Mouse (Mus musculus) intestine, embryonic 15.5 days (tissue): ENCODE results near the gene Zc3hav1l. TPM values are rescaled to one million over a fixed set of nuclear protein-coding genes. Genes with fewer than 3 reads are reported as not detected.

ENCODE experiments used
- ATAC-seq: fragments of 200-750 bp; cut with Nextera tagmentation; 2 replicates; pipeline ENCODE4 v1.8.0; 2017; ENCODE audit warnings: moderate TSS enrichment, moderate library complexity
- H3K27ac ChIP-seq: fragments of 300-500 bp; sonication (generic); 2 replicates; pipeline ENCODE4 v1.5.1; 2015; ENCODE audit warnings: mild to moderate bottlenecking, inconsistent platforms
- H3K27me3 ChIP-seq: fragments of 300-500 bp; sonication (generic); replicated peaks from 2 replicates; pipeline ENCODE4 v1.6.1; 2015; ENCODE audit warnings: inconsistent platforms
- H3K36me3 ChIP-seq: fragments of 300-500 bp; sonication (generic); 2 replicates; pipeline ENCODE4 v1.6.1; 2015; ENCODE audit warnings: inconsistent platforms
- H3K4me1 ChIP-seq: fragments of 300-500 bp; sonication (generic); replicated peaks from 2 replicates; pipeline ENCODE4 v1.6.1; 2015; ENCODE audit warnings: inconsistent platforms
- H3K4me2 ChIP-seq: fragments of 300-500 bp; sonication (generic); replicated peaks from 2 replicates; pipeline ENCODE4 v1.6.1; 2015; ENCODE audit warnings: mild to moderate bottlenecking, inconsistent platforms
- H3K4me3 ChIP-seq: fragments of 300-500 bp; sonication (generic); replicated peaks from 2 replicates; pipeline ENCODE4 v1.5.1; 2015; ENCODE audit warnings: inconsistent platforms
- H3K9ac ChIP-seq: fragments of 300-500 bp; sonication (generic); 2 replicates; pipeline ENCODE4 v1.6.1; 2015; ENCODE audit warnings: inconsistent platforms
- H3K9me3 ChIP-seq: fragments of 300-500 bp; sonication (generic); 2 replicates; pipeline ENCODE4 v1.6.1; 2016; ENCODE audit warnings: inconsistent platforms
- WGBS: fragments of 180-500 bp; shearing (Covaris S2); methylation state at CpG from one replicate; pipeline ENCODE4 v1.1.7; 2015; 5-methylcytosine and 5-hydroxymethylcytosine counted together
- polyA plus RNA-seq: library from polyadenylated mRNA; unstranded; fragments of >200 nt; fragmentation: Nextera tagmentation; extraction: Ambion mirVana; gene quantifications from 2 replicates; pipeline ENCODE4 v1.2.1, GENCODE M21; 2015

Gene Zc3hav1l
- 8.3 and 9.0 TPM in 2 replicates for polyA plus RNA-seq

DNA sequence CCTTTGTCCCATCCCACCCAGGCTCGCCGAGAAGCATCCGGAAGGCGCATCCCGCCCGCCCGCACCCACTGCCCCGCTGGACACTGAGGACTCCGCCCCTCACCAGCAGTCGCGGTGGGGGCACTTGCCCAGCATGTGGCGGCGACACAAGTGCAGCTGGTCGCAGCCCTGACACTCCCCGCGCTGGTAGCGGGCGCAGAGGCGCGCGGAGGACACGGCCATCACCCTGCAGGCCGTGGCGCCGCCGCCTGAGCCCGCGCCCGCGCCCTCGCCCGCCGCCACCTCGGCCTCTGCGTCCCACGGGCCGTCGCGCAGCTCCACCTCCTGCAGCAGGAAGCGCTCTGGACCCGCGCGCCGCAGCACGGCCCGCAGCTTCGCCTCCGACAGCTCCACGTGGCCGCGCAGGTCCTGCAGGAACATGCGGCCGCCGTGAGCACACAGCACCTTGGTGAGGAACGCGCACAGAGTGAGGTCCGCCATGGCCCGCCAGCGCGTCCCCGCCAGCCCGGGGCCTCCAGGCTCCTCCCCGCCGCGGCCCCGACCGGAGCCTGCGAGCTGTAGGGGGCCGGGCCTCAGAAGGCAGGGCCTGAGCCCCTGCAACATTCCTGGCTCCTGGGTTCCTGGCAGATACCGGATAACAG is at the start of gene Zc3hav1l:
TSS of gene Zc3hav1l (minus strand) at position 499 of the 641 bp plus-strand sequence.
- Histone ChIP-seq H3K9ac (peak within 1 kb of the TSS; percentile 97), H3K36me3 (peaks cover 22% of the 10 kb centered on the region), H3K4me3 (peak within 1 kb of the TSS; percentile 90), H3K4me1 (peaks cover 7% of the 10 kb centered on the region), H3K27me3 (no peaks in the 10 kb centered on the region), H3K4me2 (peak within 1 kb of the TSS; percentile 77), H3K9me3 (no peaks in the 10 kb centered on the region), H3K27ac (peak within 1 kb of the TSS; percentile 98)
- under 1% methylated on average over 70 of the region's 70 CpGs for WGBS
- ATAC-seq: peak; percentile 98

DNA sequence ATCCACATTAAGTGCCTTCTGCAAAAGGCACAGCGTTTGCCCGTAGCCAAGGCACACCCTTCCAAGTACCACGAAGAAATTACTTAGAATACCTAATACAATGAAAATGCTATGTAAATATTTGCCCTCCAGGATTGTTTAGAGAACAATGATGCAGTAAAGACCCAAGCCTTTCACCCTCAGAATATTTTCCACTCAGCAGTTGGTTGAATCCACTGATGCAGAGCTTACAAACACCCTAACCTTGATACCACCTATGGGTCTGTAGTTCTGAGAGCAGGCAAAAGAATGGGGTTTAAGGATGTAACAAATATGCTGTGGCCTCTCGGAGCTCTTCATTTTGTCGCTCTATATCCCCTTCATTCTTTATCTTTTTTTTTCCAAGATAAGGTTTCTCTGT is 48.8 kb upstream of the Zc3hav1l start:
- no peak overlapping the region for H3K9ac ChIP-seq
- H3K36me3 ChIP-seq: no peaks in the 10 kb centered on the region
- H3K4me2 ChIP-seq: no peak overlapping the region
- H3K27me3 ChIP-seq: 0 out of 2 replicates have a peak, but pooled peaks cover 2% of the 10 kb centered on the region
- 0 out of 2 replicates have a peak, but pooled peaks cover 5% of the 10 kb centered on the region for H3K4me1 ChIP-seq
- no peak for ATAC-seq
- no peak overlapping the region for H3K27ac ChIP-seq
- no peak overlapping the region for H3K4me3 ChIP-seq
- 66% methylated on average over 5 of the region's 5 CpGs for WGBS
- H3K9me3 ChIP-seq: no peaks in the 10 kb centered on the region

DNA sequence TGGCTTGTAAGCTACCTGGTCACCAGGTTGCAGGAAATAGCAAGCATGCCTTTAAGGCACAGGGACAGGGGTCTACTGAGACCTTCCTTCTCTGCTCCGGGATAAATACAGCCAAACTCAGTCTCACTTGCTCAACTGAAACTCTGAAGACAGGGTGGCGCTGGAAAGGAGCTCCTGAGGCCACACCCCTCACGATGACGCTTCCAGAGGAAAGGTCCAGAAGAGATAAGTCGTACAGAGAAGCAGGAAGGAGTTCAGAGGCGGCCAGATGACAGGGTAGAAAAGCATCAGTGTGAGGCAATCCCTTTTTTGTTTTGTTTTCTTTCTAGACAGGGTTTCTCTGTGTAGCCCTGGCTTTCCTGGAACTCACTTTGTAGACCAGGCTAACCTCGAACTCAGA is 46.7 kb upstream of the Zc3hav1l start:
- 37% methylated on average over 7 of the region's 7 CpGs for WGBS

DNA sequence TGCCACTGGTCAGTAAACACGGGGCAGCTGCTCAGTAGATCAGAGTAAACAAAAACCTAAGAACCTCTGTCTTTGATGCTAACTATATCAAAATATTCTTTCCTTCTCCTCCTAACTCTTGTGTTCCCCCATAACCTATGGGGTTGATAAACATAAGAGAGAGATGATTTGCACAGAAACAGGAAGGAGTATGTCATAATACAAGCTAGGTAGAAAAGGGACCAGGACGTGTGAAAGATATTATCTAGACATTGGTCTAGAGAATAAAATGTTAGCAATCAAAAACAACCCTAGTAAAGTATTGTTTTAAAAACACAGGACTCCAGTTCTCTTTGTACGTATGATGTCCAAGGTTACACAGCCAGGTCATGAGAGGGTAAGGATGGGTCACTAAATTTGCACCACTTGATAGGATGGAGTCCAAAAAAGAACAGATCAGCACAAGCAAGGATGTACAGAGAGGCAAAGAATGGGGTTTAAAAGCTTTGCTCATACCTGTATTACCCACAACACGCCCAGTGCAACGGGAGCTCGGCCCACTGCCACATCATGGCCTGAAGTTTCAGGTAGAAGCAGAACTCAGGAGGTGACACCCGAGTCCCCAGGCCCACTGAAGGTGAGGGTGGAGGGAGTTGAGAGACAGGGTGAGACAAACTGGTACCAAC is 45.1 kb upstream of the Zc3hav1l start:
- H3K9ac ChIP-seq: no peak overlapping the region
- no peaks in the 10 kb centered on the region for H3K36me3 ChIP-seq
- no peak overlapping the region for H3K4me2 ChIP-seq
- ATAC-seq: no peak
- H3K4me3 ChIP-seq: no peak overlapping the region
- no peak overlapping the region for H3K27ac ChIP-seq
- H3K27me3 ChIP-seq: no peaks in the 10 kb centered on the region
- WGBS: 74% methylated on average over 7 of the region's 7 CpGs
- H3K4me1 ChIP-seq: peaks cover 13% of the 10 kb centered on the region; the same call in 1 of the 2 replicates
- H3K9me3 ChIP-seq: no peaks in the 10 kb centered on the region

More for the DNA sequence above, 46.7 kb upstream of the Zc3hav1l start:
- H3K9ac ChIP-seq: no peak overlapping the region
- no peak overlapping the region for H3K4me2 ChIP-seq
- no peaks in the 10 kb centered on the region for H3K36me3 ChIP-seq
- H3K4me3 ChIP-seq: no peak overlapping the region
- H3K27ac ChIP-seq: no peak overlapping the region
- H3K27me3 ChIP-seq: no peaks in the 10 kb centered on the region
- peaks cover 13% of the 10 kb centered on the region; the same call in 1 of the 2 replicates for H3K4me1 ChIP-seq
- peak; percentile 76 for ATAC-seq
- H3K9me3 ChIP-seq: no peaks in the 10 kb centered on the region

DNA sequence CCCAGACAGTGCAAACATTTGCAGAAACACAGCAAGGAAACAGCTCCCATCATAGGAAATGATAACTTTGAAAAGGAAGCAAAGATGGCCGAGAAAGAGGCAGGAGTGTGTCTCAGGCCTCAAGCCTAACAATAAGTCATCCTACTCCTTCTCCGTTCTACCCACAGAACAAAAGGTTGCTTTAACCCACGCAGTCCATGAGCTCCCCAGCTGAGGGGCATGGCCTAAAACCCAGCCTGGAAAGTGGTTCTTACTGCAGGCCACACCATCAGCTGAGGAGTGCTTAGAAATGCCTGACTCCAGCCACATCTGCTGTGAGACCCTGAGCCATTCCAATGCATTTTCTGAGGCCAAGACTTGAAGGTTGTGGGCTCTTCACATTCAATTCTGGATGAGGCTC is 44.5 kb upstream of the Zc3hav1l start:
- no peak overlapping the region for H3K9ac ChIP-seq
- no peaks in the 10 kb centered on the region for H3K9me3 ChIP-seq
- 45% methylated on average over 3 of the region's 3 CpGs for WGBS
- peaks cover 13% of the 10 kb centered on the region; the same call in 1 of the 2 replicates for H3K4me1 ChIP-seq
- H3K27ac ChIP-seq: no peak overlapping the region
- H3K27me3 ChIP-seq: no peaks in the 10 kb centered on the region
- H3K4me2 ChIP-seq: no peak overlapping the region
- H3K36me3 ChIP-seq: 0 out of 2 replicates have a peak, but pooled peaks cover under 1% of the 10 kb centered on the region
- no peak overlapping the region for H3K4me3 ChIP-seq
- ATAC-seq: no peak

DNA sequence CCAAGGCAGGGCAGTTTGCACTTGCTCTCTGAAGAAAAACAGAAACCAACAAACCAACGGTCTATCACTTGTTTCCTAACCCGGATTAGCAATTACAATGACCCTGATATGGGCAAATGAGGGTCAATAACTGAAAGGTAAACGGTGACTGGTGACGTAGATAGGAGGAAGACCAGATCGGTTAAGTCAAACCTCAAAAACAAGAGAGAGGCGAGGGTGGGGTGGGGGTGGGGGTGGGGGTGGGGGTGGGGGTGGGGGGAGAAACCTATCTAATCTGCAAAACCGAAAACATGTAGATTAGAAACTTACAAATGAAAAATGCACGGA is 43.6 kb upstream of the Zc3hav1l start:
- Histone ChIP-seq H3K4me2 (peak overlapping the region; percentile 27; the same call in 1 of the 2 replicates), H3K4me3 (no peak overlapping the region), H3K4me1 (peaks cover 13% of the 10 kb centered on the region; the same call in 1 of the 2 replicates), H3K9me3 (no peaks in the 10 kb centered on the region), H3K36me3 (0 out of 2 replicates have a peak, but pooled peaks cover 3% of the 10 kb centered on the region), H3K9ac (no peak overlapping the region), H3K27ac (no peak overlapping the region), H3K27me3 (no peaks in the 10 kb centered on the region)
- 47% methylated on average over 8 of the region's 8 CpGs for WGBS
- ATAC-seq: no peak

DNA sequence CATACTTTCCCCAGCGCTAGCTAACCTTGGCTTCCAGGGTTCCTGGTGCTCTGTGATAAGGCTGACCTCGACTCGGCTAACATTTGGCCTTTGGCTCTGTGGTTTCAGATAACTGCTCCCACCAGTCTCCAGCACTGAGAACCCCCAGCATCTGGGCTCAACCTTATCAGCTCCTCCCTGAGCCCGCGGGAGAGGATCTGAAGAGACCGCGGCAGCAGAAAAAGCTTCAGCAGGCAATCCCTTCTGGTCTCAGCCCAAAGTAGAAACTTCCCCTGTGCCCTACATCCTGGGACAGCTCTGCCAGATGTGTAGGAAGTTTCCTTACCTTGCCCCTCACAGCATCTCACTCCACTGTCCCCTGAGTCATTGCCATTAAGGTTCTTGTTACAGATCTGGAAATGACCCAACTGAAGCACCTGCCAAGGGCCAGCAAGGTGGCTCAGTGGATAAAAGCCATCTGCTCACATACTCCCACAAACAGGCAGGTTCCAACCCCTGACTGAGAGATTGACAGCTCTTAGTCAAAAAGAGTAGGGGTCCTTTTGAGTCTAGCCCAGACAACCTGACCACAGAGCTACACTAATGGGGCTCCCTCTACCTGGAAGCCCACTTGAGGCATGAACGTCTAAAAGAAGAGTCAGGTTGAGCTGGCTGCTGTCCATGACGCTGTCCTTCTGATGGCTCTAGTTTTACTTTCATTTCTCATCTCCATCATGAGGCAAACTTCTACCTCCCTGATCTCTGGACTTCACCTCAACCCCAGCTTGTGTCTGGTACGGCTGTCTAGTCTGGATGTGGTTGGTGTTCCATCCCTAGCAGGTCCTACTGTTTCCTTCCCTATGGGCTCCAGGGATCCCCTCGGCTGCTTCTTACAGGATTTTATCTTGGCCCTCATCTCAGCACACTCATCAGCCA is 42.9 kb upstream of the Zc3hav1l start:
- H3K9me3 ChIP-seq: no peaks in the 10 kb centered on the region
- peaks cover 13% of the 10 kb centered on the region; the same call in 1 of the 2 replicates for H3K4me1 ChIP-seq
- peak; percentile 57 for ATAC-seq
- no peak overlapping the region for H3K4me3 ChIP-seq
- H3K4me2 ChIP-seq: peak overlapping the region; percentile 27
- no peak overlapping the region for H3K9ac ChIP-seq
- no peaks in the 10 kb centered on the region for H3K27me3 ChIP-seq
- 41% methylated on average over 11 of the region's 11 CpGs for WGBS
- no peak overlapping the region for H3K27ac ChIP-seq
- H3K36me3 ChIP-seq: 0 out of 2 replicates have a peak, but pooled peaks cover 3% of the 10 kb centered on the region

DNA sequence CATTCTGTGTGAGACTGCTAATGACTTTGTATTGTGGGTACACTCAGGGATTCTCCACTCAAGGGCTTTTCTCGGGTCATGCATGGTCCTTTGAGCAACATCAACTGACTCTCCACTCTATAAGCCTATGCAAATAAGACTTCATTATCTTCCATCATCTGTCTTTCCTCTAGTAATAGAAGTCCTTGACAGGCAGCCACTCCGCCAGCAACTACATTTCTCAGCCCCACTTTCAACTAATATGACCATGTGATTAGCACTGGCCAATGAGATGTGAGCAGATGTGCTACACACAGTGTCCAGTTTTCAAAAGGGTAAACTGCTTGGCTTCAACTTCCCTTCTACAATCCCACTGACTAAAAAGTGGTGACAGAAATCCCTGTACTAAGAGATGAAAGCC is 40.0 kb upstream of the Zc3hav1l start:
- Histone ChIP-seq H3K9me3 (no peaks in the 10 kb centered on the region), H3K36me3 (0 out of 2 replicates have a peak, but pooled peaks cover 3% of the 10 kb centered on the region), H3K27ac (no peak overlapping the region), H3K4me1 (peaks cover 13% of the 10 kb centered on the region), H3K4me2 (no peak overlapping the region), H3K27me3 (no peaks in the 10 kb centered on the region), H3K4me3 (no peak overlapping the region), H3K9ac (no peak overlapping the region)
- WGBS: 81% methylated on average over 2 of the region's 2 CpGs
- no peak for ATAC-seq

DNA sequence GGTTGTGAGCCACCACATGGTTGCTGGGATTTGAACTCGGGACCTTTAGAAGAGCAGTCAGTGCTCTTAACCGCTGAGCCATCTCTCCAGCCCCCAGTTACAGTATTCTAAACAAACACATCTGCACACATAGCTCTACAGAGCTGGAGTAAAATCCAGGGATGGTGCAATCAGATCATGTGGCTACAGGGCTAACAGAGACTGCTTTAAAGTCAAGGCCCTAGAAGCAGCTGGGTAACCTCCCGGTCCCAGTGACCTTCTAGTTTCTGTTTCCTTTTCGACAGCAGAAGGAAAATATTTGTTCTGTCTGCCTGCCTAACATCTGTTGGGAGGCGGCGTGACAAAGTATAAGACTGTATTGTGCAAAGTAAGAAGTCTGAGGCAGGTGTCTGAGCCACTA is 38.9 kb upstream of the Zc3hav1l start:
- Histone ChIP-seq H3K4me2 (no peak overlapping the region), H3K27me3 (no peaks in the 10 kb centered on the region), H3K9ac (no peak overlapping the region), H3K4me3 (no peak overlapping the region), H3K36me3 (0 out of 2 replicates have a peak, but pooled peaks cover 3% of the 10 kb centered on the region), H3K4me1 (peaks cover 9% of the 10 kb centered on the region), H3K27ac (no peak overlapping the region), H3K9me3 (no peaks in the 10 kb centered on the region)
- 60% methylated on average over 6 of the region's 6 CpGs for WGBS
- peak; percentile 32 for ATAC-seq

DNA sequence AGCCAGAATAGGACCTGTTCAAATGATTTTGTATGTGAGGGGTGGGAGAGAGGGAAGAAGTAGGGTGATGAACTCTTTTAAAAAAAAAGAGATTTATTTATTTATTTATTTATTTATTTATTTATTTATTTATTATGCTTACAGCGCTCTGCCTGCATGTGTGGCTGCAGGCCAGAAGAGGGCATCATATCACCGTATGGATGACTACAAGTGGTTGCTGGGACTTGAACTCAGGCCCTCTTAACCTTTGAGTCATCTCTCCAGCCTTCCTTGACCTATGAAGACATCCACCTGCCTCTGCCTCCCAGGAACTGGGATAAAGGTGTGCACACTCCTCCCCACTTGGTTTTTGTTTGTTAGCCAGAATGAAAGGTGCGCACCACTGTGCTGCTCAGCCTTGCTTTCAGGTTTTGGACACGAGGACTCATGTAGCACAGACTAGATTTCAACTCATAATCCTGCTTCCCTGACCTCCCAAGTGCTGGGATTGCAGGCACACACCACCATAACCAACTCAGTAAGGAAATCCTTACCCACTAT is 38.2 kb upstream of the Zc3hav1l start:
- Histone ChIP-seq H3K36me3 (0 out of 2 replicates have a peak, but pooled peaks cover 3% of the 10 kb centered on the region), H3K4me2 (no peak overlapping the region), H3K4me1 (peaks cover 4% of the 10 kb centered on the region), H3K9ac (no peak overlapping the region), H3K27ac (no peak overlapping the region), H3K9me3 (no peaks in the 10 kb centered on the region), H3K4me3 (no peak overlapping the region), H3K27me3 (no peaks in the 10 kb centered on the region)
- ATAC-seq: no peak
- 94% methylated on average over 4 of the region's 4 CpGs for WGBS

DNA sequence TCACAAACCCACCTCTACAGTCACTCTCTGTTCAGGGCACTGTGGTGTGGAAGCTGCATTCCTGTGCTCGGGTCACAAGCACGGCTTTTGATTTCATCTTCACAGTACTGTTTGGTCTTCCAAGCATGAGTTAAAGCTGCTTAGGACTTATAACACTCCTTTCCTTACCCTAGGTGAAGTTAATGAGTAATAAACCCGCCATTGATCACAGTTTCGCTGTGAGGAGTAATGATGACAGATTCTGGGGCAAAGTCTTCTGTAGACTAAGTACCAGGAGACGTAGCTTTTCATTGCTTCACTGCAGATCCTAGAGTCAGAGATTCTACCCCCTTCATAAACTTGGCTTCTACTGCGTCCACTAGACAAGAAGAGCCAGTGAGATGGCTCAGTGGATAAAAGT is 36.2 kb upstream of the Zc3hav1l start:
- Histone ChIP-seq H3K36me3 (0 out of 2 replicates have a peak, but pooled peaks cover 3% of the 10 kb centered on the region), H3K27me3 (no peaks in the 10 kb centered on the region), H3K9me3 (no peaks in the 10 kb centered on the region), H3K9ac (no peak overlapping the region), H3K4me3 (no peak overlapping the region), H3K27ac (peak overlapping the region; percentile 51; the same call in 1 of the 2 replicates), H3K4me2 (peak overlapping the region; percentile 20; the same call in 1 of the 2 replicates), H3K4me1 (no peaks in the 10 kb centered on the region; the same call in 1 of the 2 replicates)
- peak; percentile 89 for ATAC-seq
- 51% methylated on average over 6 of the region's 6 CpGs for WGBS
